9 mouse cellular contexts compared by ENCODE assay signal in genomic region chr4:134449595-134450391, GRCm38 (mm10). TPM values are rescaled to one million over a fixed set of nuclear protein-coding genes. Genes with fewer than 3 reads are reported as not detected.
DNase-seq lines count a peak whose midpoint lies in the region; ATAC-seq lines count a peak whose summit lies in the region.
"Had no signal": no experiment of that assay in that cellular context is flagged by ENCODE, and none has a peak within 500 bp of the region (broad histone marks: within the 10 kb centered on the region; RNA-seq: fewer than 3 reads in every experiment).

No protein-coding gene starts in this region.

- no peaks in the 10 kb centered on the region for H3K36me3 ChIP-seq in forebrain, embryonic 13.5 days (ENCODE audit: poor library complexity, severe bottlenecking)

- H3K27ac ChIP-seq in forebrain, embryonic 13.5 days, result peak overlapping the region; percentile 94

- peak; percentile 15 for DNase-seq in adrenal gland, postnatal 25 days
- no peak for DNase-seq in adrenal gland, postnatal 4 days (ENCODE audit: low spot score in 2 of 2)
- DNase-seq in R1 (ENCODE audit: low read depth, low spot score), result peak; percentile 86
- DNase-seq in mesoderm, embryonic 11.5 days (ENCODE audit: low read depth, low spot score), result peak; percentile 56
- DNase-seq in spleen, postnatal 14 days (ENCODE audit: low spot score in 2 of 2), result no peak
- DNase-seq in gastrocnemius, adult 8-10 months (ENCODE audit: low spot score in 2 of 2), result no peak
- DNase-seq: heart, postnatal 36 days had no signal

- ATAC-seq in forebrain, embryonic 13.5 days, result peak; percentile 77
- no peak for ATAC-seq in inflammation-experienced regulatory T-cells, adult 6 months

- 14% methylated on average over 13 of the region's 13 CpGs for WGBS in forebrain, embryonic 13.5 days

- H3K27me3 ChIP-seq in forebrain, embryonic 13.5 days, result peaks cover 11% of the 10 kb centered on the region

- peaks cover 56% of the 10 kb centered on the region for H3K4me1 ChIP-seq in forebrain, embryonic 13.5 days

- peak overlapping the region; percentile 38 for H3K4me2 ChIP-seq in forebrain, embryonic 13.5 days

- H3K9me3 ChIP-seq in forebrain, embryonic 13.5 days (replicated peaks), result no peaks in the 10 kb centered on the region

- H3K4me3 ChIP-seq in forebrain, embryonic 13.5 days, result no peak overlapping the region; the same call in 1 of the 2 replicates

- H3K9ac ChIP-seq in forebrain, embryonic 13.5 days, result peak overlapping the region; percentile 51

RNA-seq across cellular contexts. Expression of gene Stmn1, which starts 18.3 kb away (rescaled TPM):
- total RNA-seq in adrenal gland, postnatal 25 days (2021), result 75.6 and 87.4 TPM in 2 replicates
- total RNA-seq in adrenal gland, postnatal 4 days (2021), result 100 to 1,000 TPM; 233 to 289 TPM
- 6,579 and 6,954 TPM in 2 replicates for polyA plus RNA-seq in forebrain, embryonic 13.5 days (2015; fragmentation: Nextera tagmentation; extraction: Ambion mirVana)
- 100 to 1,000 TPM in 1 of 3 experiments, 10 to 100 TPM in 2; 62.2 to 637 (median 91.9) TPM for polyA plus RNA-seq in inflammation-experienced regulatory T-cells, adult 6 months (2017; shearing (Covaris generic))
- 1 to 10 TPM; 2.7 to 4.4 (median 2.8) TPM for total RNA-seq in gastrocnemius, adult 8-10 months (2022)

RNA-seq across cellular contexts. Expression of gene Paqr7, which starts 46.7 kb away (rescaled TPM):
- 39.9 and 63.1 TPM in 2 replicates for total RNA-seq in adrenal gland, postnatal 25 days (2021)
- total RNA-seq in adrenal gland, postnatal 4 days (2021), result 10 to 100 TPM; 36.8 to 40.5 TPM
- polyA plus RNA-seq in forebrain, embryonic 13.5 days (2015; fragmentation: Nextera tagmentation; extraction: Ambion mirVana), result 5.5 and 6.0 TPM in 2 replicates
- 10 to 100 TPM; 22.5 to 35.0 (median 31.7) TPM for polyA plus RNA-seq in inflammation-experienced regulatory T-cells, adult 6 months (2017; shearing (Covaris generic))
- total RNA-seq in gastrocnemius, adult 8-10 months (2022), result 1 to 10 TPM; 2.8 to 5.5 (median 5.0) TPM

RNA-seq across cellular contexts. Expression of gene Pafah2, which starts 53.7 kb away (rescaled TPM):
- 7.9 and 9.1 TPM in 2 replicates for total RNA-seq in adrenal gland, postnatal 25 days (2021)
- total RNA-seq in adrenal gland, postnatal 4 days (2021), result 10 to 100 TPM; 13.9 to 14.9 TPM
- 6.3 and 6.5 TPM in 2 replicates for polyA plus RNA-seq in forebrain, embryonic 13.5 days (2015; fragmentation: Nextera tagmentation; extraction: Ambion mirVana)
- 1 to 10 TPM in 2 of 3 experiments, under 1 TPM in 1; 0.80 to 1.5 (median 1.2) TPM for polyA plus RNA-seq in inflammation-experienced regulatory T-cells, adult 6 months (2017; shearing (Covaris generic))
- 1 to 10 TPM; 2.2 to 2.8 (median 2.5) TPM for total RNA-seq in gastrocnemius, adult 8-10 months (2022)

Comparison
In these comparisons a context has a peak if more than half of its experiments do, and no peak if none do; other contexts are left out.
1. DNase-seq: peak in adrenal gland, postnatal 25 days (single experiment), R1 (single experiment) and mesoderm, embryonic 11.5 days (single experiment); none in adrenal gland, postnatal 4 days (0 of 2), spleen, postnatal 14 days (0 of 2) and gastrocnemius, adult 8-10 months (0 of 2).
2. RNA of gene Stmn1, which starts 18.3 kb away (total RNA-seq): 233 to 289 TPM in adrenal gland, postnatal 4 days and 75.6 to 87.4 TPM in adrenal gland, postnatal 25 days; 2.7 to 4.4 TPM in gastrocnemius, adult 8-10 months; every median in the first group is over 10 times any median in the second.